ENCODE assay signal across 8 mouse cellular contexts in the genomic region with DNA sequence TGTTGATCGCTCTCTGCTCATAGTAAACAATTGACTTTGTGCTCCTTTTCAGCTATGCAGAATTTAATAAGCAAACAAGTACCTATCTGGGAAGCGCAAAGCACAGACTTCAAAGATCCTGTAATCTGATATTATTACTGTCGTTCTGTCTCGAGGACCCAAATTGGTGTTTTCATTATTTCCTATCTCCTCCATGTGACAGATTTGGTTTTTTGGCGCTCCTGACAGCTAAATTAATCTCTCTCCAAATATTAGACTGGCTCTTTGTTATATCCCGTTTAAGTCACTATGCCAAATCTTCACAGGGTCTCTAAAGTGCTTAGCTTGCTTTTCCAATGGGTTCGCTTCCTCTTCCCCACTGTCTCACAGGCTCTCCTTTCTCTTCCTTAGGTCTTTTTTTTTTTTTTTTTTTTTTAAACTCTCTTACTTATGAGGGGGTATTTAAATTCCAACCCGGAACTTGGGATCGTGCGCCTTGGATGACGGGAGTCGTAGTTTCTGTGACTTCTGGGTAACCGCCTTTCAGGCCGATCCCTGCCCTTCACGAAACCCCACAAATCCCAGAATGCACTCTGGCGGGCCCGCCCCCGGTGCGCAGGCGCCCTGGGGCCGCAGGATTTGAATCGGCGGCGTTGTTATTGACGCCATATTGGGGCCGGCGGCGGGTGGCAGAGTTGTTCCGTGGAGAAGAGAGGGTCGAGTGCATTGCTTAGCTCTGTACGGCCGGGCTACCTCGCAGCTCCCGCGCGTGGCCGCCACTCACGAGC. TPM values are rescaled to one million over a fixed set of nuclear protein-coding genes. Genes with fewer than 3 reads are reported as not detected.
A peak's percentile ranks its signal among the peaks of the same experiment; 100 is the strongest.
DNase-seq lines count a peak whose midpoint lies in the region; ATAC-seq lines count a peak whose summit lies in the region.

No protein-coding gene starts in this region.

- H3K4me2 ChIP-seq in forebrain, embryonic 14.5 days (ENCODE audit: low read length), result peak overlapping the region; percentile 64
- H3K4me2 ChIP-seq in neural tube, embryonic 15.5 days, result peak overlapping the region; percentile 66

- peak overlapping the region; percentile 93 for H3K27ac ChIP-seq in forebrain, embryonic 14.5 days (ENCODE audit: low read depth, low read length)
- H3K27ac ChIP-seq in neural tube, embryonic 15.5 days (replicated peaks), result peak overlapping the region; percentile 95

- intact Hi-C loops in heart, postnatal 14 days (cut with DNase I), result loop anchor here (2.0 kb wide), 1 partner anchor 61 kb away; no protein-coding TSS in a partner anchor

- no peaks in the 10 kb centered on the region for H3K9me3 ChIP-seq in forebrain, embryonic 14.5 days (replicated peaks; ENCODE audit: control insufficient read depth, low read length)
- H3K9me3 ChIP-seq in neural tube, embryonic 15.5 days (replicated peaks), result no peaks in the 10 kb centered on the region

- DNase-seq in ES-CJ7 (ENCODE audit: low read depth, low spot score), result peak; percentile 98
- peak; percentile 95 for DNase-seq in cerebellum, adult 11 months
- peak; percentile 99 for DNase-seq in forebrain, embryonic 14.5 days (ENCODE audit: low spot score)
- DNase-seq in heart, postnatal 14 days, result peak; percentile 96
- DNase-seq in layer of hippocampus, adult 11-12 months (ENCODE audit: low spot score), result peak; percentile 98
- DNase-seq in lung, adult 18-20 months, result peak; percentile 98
- peak; percentile 97 for DNase-seq in testis, postnatal 14 days (ENCODE audit: low spot score)

- H3K4me3 ChIP-seq in forebrain, embryonic 14.5 days (ENCODE audit: low read depth, low read length), result peak overlapping the region; percentile 93
- H3K4me3 ChIP-seq in neural tube, embryonic 15.5 days (replicated peaks), result peak overlapping the region; percentile 99

- H3K9ac ChIP-seq in forebrain, embryonic 14.5 days (ENCODE audit: low read length), result peak overlapping the region; percentile 94
- H3K9ac ChIP-seq in neural tube, embryonic 15.5 days (replicated peaks), result peak overlapping the region; percentile 99

- WGBS in forebrain, embryonic 14.5 days, result 2% methylated on average over 38 of the region's 38 CpGs
- WGBS in neural tube, embryonic 15.5 days, result 2% methylated on average over 38 of the region's 38 CpGs

- ATAC-seq in forebrain, embryonic 14.5 days, result peak; percentile 95
- ATAC-seq in neural tube, embryonic 15.5 days (ENCODE audit: low FRiP score), result peak; percentile 94

- peaks cover 16% of the 10 kb centered on the region for H3K4me1 ChIP-seq in forebrain, embryonic 14.5 days (ENCODE audit: control insufficient read depth, insufficient read depth, low read length)
- H3K4me1 ChIP-seq in neural tube, embryonic 15.5 days, result peaks cover 18% of the 10 kb centered on the region

- H3K36me3 ChIP-seq in forebrain, embryonic 14.5 days (ENCODE audit: control insufficient read depth, insufficient read depth, low read length), result 0 out of 2 replicates have a peak, but pooled peaks cover under 1% of the 10 kb centered on the region
- no peaks in the 10 kb centered on the region for H3K36me3 ChIP-seq in neural tube, embryonic 15.5 days

- H3K27me3 ChIP-seq in forebrain, embryonic 14.5 days (replicated peaks; ENCODE audit: control insufficient read depth, insufficient read depth, low read length), result no peaks in the 10 kb centered on the region
- H3K27me3 ChIP-seq in neural tube, embryonic 15.5 days (replicated peaks), result no peaks in the 10 kb centered on the region

RNA-seq across cellular contexts. Expression of gene Akirin2, which starts 0.6 kb away (rescaled TPM):
- 55.9 and 67.5 TPM in 2 replicates for polyA plus RNA-seq in forebrain, embryonic 14.5 days (2014; fragmentation: Nextera tagmentation; extraction: Ambion mirVana)
- 10 to 100 TPM; 55.5 to 56.6 TPM for total RNA-seq in heart, postnatal 14 days (2021)
- polyA plus RNA-seq in neural tube, embryonic 15.5 days (2015; fragmentation: Nextera tagmentation; extraction: Ambion mirVana), result 74.3 and 90.5 TPM in 2 replicates

Comparison
In these comparisons a context has a peak if more than half of its experiments do, and no peak if none do; other contexts are left out.
1. Peak in every context shown above with its lines: DNase-seq, ATAC-seq, H3K4me3 ChIP-seq and H3K27ac ChIP-seq.